Mouse (Mus musculus) gastrocnemius, postnatal 10 days (tissue): ENCODE results near the gene Rps11. TPM values are rescaled to one million over a fixed set of nuclear protein-coding genes. Genes with fewer than 3 reads are reported as not detected.
A peak's percentile ranks its signal among the peaks of the same experiment; 100 is the strongest.
"Not testable (repeated sequence)": the region's sequence is repeated elsewhere in the genome, so short reads cannot be mapped to it uniquely, and the experiment has no call there.

Experiments used
- DNase-seq: peaks from one replicate; pipeline ENCODE4 v3.0.0; 2021; ENCODE audit warnings: mixed read lengths
- total RNA-seq, 2 experiments: library from RNA; stranded (reverse); gene quantifications; 2 replicates each; pipeline ENCODE4 v1.2.3; 2021

The Rps11 gene
- total RNA-seq, 2 experiments from 2014 or later, result 762 to 817 TPM

DNA sequence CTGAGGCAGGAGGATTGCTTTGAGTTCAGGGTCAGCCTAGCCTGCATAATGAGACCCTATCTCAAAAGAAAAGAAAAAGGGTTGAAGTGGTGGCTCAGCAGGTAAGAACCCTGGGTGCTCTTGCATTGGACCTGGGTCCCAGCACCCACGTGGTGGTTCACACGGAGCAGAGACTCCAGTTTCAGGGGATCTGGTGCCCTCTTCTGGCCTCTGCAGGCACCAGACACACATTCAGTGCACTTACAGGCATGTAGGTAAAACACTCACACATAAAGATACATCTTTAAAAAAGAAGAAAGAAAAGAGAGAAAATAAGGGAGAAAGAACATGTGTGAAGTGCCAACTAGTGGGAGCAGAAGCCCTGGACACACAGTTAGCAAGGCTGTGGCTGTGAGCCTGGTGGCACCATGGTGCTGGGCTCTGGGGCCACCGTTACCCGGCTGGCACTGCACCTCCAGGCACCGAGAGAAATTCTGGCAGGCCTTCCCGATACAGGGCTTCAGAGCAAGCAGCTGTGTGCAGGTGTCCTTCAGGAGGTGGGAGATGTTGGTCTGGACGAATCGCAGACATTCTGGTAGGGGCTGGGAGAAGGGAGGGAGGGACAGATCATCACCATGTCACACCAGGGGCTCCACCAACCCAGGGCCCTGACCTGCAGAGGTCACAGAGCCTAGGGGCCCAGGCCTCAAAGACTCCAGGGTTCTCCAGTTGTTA lies 9.4 kb upstream of the Rps11 start:
- no peak for DNase-seq

DNA sequence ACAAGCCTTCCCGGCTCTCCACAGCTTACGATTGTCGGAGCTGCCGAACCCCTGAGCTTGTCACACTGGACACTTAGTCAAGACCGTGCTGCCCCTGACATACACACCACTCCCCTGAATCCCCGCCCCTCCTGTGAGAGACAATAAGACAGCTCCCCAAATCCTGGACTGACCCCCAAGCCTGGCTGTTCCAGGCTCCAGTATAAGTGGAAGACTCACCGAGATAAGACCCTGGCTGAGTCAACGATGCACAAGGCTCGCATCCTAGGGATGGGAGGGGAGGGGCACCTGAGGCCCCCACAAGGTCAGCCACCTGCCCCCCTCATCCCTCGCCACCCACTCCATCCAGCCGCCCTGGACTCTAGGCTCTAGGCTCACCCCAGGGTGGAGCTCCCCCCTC lies 7.6 kb upstream of the Rps11 start:
- DNase-seq, result no peak

DNA sequence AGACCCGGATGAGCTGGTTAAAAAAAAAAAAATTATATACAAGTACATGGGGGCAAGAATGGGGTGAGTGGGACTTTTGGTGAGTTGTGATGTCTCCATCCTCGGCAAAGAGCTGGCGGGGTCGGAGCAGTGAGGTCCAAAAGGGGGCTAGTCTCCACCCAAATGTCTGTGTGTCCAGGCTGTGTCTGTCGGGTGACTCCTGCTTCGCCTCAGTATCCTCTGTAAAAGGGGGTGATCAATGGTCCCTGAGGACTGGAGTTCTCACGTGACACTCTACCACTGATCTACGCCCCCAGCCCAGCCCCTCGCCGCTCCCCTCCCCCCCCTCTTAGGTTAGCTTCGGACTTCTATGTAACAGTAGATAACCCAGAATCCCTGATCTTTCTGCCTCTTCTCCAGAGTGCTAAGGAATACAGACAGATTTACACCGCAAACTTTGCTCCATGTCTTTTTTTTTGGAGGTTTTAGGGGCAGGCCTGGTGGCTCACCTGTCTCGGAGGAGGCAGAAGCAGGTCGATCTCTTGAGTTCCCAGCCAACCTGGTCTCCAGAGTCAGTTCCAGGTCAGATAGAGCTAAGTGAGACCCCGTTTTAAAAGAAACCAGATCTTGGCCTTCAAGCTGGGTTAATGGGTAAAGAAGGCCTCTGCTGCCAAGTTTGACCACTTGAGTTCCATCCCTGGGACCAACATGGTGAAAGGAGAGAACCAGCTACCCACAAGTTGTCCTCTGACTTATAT lies 5.7 kb upstream of the Rps11 start:
- no peak for DNase-seq

GRCm38 (mm10) chr7:45129318-45129717 lies 5.1 kb upstream of the Rps11 start:
- peak; percentile 52 for DNase-seq

- peak; percentile 90 for DNase-seq
Measured at GRCm38 (mm10) chr7:45128624-45129246, 4.5 kb upstream of the Rps11 start, which contains the start of gene Rpl13a. Gene Rpl13a (minus strand): TSS chr7:45128761.

GRCm38 (mm10) chr7:45127700-45128224 lies 3.5 kb upstream of the Rps11 start:
- no peak for DNase-seq

- no peak for DNase-seq
Measured at GRCm38 (mm10) chr7:45126844-45127699, 2.8 kb upstream of the Rps11 start.

- no peak for DNase-seq
Measured at GRCm38 (mm10) chr7:45126147-45126843, 2.1 kb upstream of the Rps11 start.

DNA sequence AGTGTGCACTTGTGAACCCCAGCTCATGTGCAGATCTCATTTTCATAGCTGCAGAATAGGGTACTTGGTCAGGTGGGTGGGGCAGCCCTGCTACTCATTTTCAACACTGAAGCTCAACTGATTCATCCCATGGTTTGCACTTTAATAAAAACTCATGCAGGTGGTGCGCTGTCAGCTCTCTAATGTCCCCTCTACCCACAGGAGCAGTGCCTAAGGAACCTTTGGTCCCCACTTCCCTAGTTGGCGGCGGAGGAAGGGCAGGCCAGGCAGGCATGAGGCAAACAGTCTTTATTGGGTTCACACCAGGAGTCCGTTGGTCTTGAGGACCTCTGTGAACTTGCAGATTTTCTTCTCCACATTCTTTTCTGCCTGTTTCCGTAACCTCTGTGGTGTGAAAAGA lies 1.4 kb upstream of the Rps11 start:
- not testable (repeated sequence) for DNase-seq

DNA sequence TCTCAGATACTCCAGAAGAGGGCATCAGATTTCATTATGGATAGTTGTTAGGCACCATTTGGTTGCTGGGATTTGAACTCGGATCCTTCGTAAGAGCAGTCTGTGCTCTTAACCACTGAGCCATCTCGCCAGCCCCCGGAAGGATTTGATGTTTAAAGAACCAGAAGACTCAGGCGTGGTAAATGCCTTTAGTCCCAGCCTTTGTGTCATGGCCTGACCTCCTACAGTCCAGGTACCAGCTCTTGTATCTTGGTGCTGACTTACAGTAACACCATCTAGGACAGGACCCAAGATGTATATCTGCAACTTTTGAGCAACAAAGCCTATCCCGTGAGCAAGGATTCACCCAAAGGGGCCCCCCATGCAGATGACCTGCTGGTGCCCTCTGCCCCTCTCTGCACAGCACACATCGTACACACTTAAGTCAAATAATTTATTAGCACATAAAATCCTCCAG lies 933 bp upstream of the Rps11 start:
- no peak for DNase-seq

GRCm38 (mm10) chr7:45123186-45123570 lies 1.1 kb downstream of the Rps11 start:
- no peak for DNase-seq

DNA sequence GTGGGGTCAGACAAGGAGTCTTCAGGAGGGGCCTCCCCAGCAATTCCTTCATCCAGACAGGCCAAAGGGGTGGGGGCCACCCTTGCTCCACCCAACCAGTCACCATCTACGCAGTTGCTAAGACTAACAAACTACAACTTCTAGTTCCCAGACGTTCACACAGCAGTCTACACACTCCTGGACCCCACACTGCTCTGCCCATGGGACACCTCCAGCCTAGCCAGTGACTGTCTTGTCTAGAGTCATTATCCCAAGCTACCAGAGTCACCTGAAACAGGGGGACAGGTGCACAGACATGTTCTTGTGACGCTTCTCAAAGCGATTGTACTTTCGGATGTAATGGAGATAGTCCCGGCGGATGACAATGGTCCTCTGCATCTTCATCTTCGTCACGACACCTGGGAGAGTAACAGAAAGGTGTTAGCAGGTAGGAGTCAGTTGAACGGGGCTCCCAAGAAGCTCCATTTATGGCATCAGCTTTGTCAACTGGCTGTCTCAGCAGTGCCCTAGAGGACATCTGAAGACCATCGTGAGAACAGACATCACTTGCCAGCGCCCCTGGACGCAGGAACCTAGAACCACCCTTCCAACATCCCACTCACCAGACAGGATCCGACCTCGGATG lies 1.6 kb downstream of the Rps11 start:
- no peak for DNase-seq

- DNase-seq, result no peak
Measured at GRCm38 (mm10) chr7:45121966-45122365, 2.3 kb downstream of the Rps11 start.

GRCm38 (mm10) chr7:45121404-45121803 lies 2.8 kb downstream of the Rps11 start:
- DNase-seq, result no peak

DNA sequence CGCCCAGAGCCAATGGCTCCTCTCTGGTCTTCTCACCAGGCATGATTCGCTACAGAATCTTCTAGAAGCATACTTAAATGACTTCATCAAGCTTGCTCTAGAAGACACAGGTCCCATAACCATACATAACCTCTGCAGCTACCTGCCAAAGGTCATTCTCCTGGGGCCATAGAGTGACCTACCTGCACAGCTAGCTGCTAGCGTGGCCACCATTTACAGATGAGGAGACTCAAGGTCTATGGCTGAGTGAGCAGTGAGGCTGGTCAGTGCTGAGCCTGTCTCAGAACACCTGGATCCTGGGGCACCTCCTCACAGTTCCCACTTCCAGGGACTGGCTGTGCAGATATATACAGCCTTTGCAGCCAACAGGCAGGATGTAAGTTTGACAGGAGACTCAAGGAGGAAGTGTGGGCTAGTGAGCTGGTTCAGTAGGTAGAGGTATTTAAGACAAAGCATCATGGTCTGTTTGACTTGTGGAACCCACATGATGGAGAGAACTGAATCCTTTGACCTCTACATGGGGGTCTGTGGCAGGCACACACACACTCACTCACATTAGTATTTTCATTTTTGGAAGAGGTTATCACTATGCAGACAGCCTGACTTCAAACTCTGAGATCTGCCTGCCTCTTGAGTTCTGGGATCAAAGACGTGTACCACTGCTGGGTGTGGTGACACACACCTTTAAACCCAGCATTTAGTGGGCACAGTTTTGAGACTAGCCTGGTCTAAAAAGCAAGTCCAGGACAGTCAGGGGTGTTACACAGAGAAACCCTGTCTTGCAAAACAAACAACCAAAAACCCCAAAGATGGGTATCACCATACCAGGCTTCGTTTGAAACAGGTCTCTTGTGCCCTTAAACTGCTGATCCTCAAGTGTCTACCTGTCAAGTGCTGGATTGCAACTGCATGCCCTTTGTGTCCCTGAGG lies 4.2 kb downstream of the Rps11 start:
- no peak for DNase-seq

- no peak for DNase-seq
Measured at GRCm38 (mm10) chr7:45118336-45118735, 5.9 kb downstream of the Rps11 start.

- no peak for DNase-seq
Measured at GRCm38 (mm10) chr7:45117566-45117965, 6.7 kb downstream of the Rps11 start.

GRCm38 (mm10) chr7:45113476-45113875 lies 10.8 kb downstream of the Rps11 start:
- DNase-seq, result no peak

DNA sequence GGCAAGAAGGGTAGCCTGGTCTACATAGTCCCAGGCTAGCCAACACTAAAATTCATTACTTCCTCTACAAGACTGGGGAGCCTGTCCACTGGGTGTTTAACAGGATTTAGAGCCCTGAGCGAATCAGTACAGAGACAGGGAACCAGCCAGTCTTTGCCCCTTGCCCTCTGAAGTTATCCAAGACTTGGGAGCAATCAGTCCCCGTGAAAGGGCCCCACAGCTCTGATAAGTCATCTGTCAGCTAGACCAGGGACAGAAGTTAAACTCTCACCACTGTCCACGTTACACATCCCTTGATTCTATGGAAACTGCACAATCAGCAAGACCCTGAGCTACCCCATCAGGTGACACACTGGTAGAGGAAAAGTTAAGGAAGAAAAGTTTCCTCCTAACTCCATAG lies 11.7 kb downstream of the Rps11 start:
- DNase-seq, result no peak

GRCm38 (mm10) chr7:45111940-45112339 lies 12.3 kb downstream of the Rps11 start:
- no peak for DNase-seq
